Mouse (Mus musculus) heart, adult 9 months (tissue): ENCODE results near the gene Gm21294.
"Not testable (repeated sequence)": the region's sequence is repeated elsewhere in the genome, so short reads cannot be mapped to it uniquely, and the experiment has no call there.

ENCODE experiments used
- DNase-seq, 2 experiments: peaks; one replicate each; pipeline ENCODE4 v3.0.0; 2022; ENCODE audit warnings: low spot score in 2 of 2

Gm21294 gene

DNA sequence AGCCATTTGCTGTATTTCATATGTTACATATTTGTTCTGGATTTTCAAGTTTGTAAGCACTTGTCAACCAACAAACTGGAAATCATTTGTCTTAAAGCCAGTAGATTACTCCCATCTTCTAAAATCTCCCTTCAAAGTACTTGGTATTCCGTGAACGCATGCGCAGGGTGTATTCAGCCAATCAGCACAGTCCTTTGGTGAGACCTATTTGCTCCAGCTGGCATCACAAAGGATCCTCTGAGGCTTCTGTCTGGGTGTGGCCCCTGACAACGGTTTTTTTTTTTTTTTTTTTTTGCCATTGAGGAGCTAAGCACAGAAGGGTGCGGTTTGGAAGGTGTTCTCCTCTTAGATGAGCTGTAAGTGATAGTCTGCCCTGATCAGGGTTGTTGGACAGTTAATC is at the start of gene Gm21294:
Gene Gm21294, plus strand, starts transcription at position 301 of the 400 bp plus-strand sequence.
- DNase-seq: not testable (repeated sequence)

DNA sequence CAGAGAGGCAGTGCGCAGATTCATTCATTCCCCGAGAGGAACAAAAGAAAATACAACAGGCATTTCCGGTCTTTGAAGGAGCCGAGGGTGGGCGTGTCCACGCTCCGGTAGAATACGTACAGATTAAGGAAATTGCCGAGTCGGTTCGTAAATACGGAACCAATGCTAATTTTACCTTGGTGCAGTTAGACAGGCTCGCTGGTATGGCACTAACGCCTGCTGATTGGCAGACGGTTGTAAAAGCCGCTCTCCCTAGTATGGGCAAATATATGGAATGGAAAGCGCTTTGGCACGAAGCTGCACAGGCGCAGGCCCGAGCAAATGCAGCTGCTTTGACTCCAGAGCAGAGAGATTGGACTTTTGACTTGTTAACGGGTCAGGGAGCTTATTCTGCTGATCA is 73.6 kb downstream of the Gm21294 start:
- peak; percentile 12 to 13 for DNase-seq
